Mouse (Mus musculus): ENCODE measurements around the gene Ddx46.
"Not testable (repeated sequence)": the region's sequence is repeated elsewhere in the genome, so short reads cannot be mapped to it uniquely, and the experiment has no call there.

Gene Ddx46

GRCm38 (mm10) chr13:55636185-55636983, 1.6 kb downstream of the Ddx46 start:
- DNase-seq (ENCODE audit: low read depth, low spot score), result no peak

GRCm38 (mm10) chr13:55640480-55640879, 5.7 kb downstream of the Ddx46 start:
- DNase-seq (ENCODE audit: low read depth, low spot score), result peak; percentile 73

- peak; percentile 56 for DNase-seq (ENCODE audit: low read depth, low spot score)
Measured at GRCm38 (mm10) chr13:55644525-55644924, 9.7 kb downstream of the Ddx46 start.

DNA sequence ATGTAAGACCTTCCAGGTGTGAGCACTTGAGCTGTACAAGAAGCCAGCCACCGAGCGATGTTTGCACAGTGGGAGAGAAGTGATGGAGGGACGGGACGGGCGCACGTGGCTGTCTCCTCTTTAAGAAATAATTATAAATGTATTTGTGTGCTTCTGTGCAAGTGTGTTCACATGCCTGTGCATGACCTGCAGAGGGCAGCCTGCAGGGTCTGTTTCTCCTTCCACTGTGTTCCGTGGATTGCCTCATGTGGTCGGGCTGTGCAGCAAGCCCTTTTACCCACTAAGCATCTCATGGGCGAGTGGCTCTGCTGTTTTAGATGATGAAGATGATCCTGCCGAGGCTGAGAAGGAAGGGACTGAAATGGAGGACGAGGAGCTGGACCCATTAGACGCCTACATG, 15.3 kb downstream of the Ddx46 start:
- DNase-seq (ENCODE audit: low read depth, low spot score), result no peak

DNA sequence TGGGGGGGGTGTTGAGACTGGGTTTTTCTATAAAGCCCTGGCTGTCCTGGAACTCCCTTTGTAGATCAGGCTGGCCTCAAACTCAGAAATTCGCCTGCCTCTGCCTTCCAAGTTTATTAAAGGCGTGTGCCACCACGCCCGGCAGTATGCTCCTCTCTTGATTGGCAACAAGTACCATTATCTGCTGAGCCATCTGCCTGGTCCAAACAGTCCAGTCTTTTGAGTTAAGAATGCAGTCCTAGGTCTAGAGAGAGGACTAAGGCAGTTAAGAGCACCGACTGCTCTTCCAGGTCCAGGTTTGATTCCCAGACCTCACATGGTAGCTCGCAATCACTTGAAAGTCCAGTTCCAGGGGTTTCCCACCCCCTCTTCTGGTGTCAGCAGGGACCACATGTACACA, 16.2 kb downstream of the Ddx46 start:
- no peak for DNase-seq (ENCODE audit: low read depth, low spot score)

GRCm38 (mm10) chr13:55668550-55668949, 33.7 kb downstream of the Ddx46 start:
- DNase-seq (ENCODE audit: low read depth, low spot score), result peak; percentile 41

DNA sequence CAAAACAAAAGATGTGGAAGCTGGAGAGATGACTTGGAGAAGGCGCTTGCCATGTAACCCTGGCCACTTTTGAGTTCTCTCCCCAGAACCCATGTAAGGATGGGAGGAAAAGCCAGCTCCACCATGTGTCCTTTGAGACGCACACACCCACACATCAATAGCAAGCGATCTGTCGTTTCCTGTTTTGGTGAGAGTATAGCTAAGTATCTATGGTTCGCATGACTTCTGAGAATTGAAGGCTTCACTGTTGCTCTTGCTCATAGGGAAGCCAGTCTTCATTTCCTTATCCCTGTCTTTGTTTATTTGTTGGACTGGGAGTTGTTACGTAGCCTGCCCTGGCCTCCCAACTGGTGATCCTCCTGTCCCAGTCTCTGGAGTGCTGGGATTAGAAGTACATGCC, 37.9 kb downstream of the Ddx46 start:
- no peak for DNase-seq (ENCODE audit: low read depth, low spot score)

GRCm38 (mm10) chr13:55677364-55677763, 42.5 kb downstream of the Ddx46 start:
- no peak for DNase-seq (ENCODE audit: low read depth, low spot score)

DNA sequence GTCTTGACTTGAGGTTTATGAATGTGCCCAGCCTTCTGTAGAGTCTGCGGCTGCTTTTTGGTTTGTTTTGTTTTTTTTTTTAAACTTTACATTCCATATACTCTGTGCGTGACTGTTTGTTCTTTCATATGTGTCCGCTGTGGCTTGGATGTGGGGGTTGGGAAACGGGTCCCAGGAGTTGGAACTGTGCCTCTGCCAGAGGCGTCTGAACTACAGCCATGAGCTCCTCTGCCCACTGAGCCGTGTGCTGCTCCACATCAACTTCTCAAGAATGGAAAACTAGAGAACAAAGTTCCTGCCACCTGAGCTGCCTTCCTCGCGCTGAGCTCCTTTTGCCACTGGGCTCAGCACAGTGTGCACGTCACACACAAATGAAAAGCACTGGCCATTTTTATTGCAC, 47.4 kb downstream of the Ddx46 start:
- DNase-seq (ENCODE audit: low read depth, low spot score), result no peak

- DNase-seq (ENCODE audit: low read depth, low spot score), result no peak
Measured at GRCm38 (mm10) chr13:55683581-55683980, 48.8 kb downstream of the Ddx46 start.

GRCm38 (mm10) chr13:55686107-55686633, 51.3 kb downstream of the Ddx46 start:
- no peak for DNase-seq (ENCODE audit: low read depth, low spot score)

- DNase-seq (ENCODE audit: low read depth, low spot score), result no peak
Measured at GRCm38 (mm10) chr13:55687927-55688602, 53.2 kb downstream of the Ddx46 start.

GRCm38 (mm10) chr13:55692535-55693242, 57.9 kb downstream of the Ddx46 start, which contains the start of gene B230219D22Rik:
B230219D22Rik (plus strand) TSS chr13:55693124.
- peak; percentile 98 for DNase-seq (ENCODE audit: low read depth, low spot score)

DNA sequence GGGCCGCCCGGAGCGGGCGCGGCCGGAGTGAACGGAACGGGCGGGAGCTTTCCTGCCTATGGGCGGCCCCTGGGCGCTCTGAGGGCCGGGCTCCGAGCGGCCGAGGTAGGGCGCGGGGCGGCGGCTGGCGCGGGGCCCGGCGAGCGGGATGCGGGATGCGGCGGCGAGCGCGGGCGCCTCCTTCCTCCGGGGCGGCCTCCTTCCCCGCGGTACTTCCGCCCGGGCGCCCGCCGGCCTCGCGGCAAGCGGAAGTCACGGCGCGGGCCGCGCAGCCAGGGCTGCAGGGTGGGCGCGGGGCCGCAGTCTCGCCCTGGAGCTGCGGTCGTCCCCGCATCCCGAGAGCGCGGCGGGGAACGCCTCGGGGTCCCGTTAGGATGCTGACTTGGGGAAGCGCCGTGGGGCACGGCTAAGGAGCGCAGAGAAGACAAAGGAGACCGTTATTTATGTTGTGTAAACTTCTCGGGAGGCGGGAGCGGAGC, 58.5 kb downstream of the Ddx46 start:
- no peak for DNase-seq (ENCODE audit: low read depth, low spot score)

GRCm38 (mm10) chr13:55694110-55694509, 59.3 kb downstream of the Ddx46 start:
- no peak for DNase-seq (ENCODE audit: low read depth, low spot score)

DNA sequence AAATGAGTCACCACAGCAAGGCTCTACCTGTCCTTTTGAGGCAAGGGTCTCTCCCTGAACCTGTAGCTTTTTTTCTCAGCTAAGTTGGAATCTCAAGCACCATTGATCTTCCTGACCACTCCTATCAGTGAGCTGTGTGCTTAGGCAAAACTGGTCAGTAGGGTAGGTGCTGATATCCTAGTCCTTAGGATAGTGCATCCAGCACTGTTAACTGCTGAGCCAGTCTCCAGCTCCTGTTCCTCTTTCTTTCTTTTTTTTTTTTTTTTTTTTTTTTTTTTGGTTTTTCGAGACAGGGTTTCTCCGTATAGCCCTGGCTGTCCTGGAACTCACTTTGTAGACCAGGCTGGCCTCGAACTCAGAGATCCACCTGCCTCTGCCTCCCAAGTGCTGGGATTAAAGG, 61.2 kb downstream of the Ddx46 start:
- DNase-seq (ENCODE audit: low read depth, low spot score), result not testable (repeated sequence)

DNA sequence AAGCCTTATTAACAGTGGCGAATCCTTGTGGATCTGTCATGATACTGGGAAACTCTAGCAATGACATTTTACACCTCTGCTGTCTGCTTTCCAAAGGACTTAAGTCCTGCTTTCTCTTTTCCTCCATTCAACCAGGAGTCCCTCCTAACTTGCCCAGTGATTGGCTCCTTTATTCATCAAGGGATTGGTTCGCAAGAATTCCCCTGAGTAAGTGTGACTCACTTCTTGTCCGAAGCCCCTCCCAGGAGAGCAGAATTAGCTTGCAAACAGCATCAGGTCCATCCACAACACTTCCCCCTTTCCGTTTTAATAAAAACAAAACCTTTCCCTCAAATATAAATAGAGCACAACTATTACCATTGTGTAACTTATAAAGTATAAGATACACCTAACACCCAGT, 69.5 kb downstream of the Ddx46 start:
- DNase-seq (ENCODE audit: low read depth, low spot score), result no peak

GRCm38 (mm10) chr13:55712846-55713245, 78.0 kb downstream of the Ddx46 start:
- no peak for DNase-seq (ENCODE audit: low read depth, low spot score)

- DNase-seq (ENCODE audit: low read depth, low spot score), result peak; percentile 76
Measured at GRCm38 (mm10) chr13:55714501-55715166, 79.8 kb downstream of the Ddx46 start, which contains the start of gene Txndc15. Txndc15 (plus strand) TSS chr13:55714650.

GRCm38 (mm10) chr13:55715167-55715512, 80.3 kb downstream of the Ddx46 start:
- no peak for DNase-seq (ENCODE audit: low read depth, low spot score)

- DNase-seq (ENCODE audit: low read depth, low spot score), result no peak
Measured at GRCm38 (mm10) chr13:55715908-55716510, 81.2 kb downstream of the Ddx46 start.
